Mouse (Mus musculus): ENCODE results near the gene Gdpd1.

Gene Gdpd1

DNA sequence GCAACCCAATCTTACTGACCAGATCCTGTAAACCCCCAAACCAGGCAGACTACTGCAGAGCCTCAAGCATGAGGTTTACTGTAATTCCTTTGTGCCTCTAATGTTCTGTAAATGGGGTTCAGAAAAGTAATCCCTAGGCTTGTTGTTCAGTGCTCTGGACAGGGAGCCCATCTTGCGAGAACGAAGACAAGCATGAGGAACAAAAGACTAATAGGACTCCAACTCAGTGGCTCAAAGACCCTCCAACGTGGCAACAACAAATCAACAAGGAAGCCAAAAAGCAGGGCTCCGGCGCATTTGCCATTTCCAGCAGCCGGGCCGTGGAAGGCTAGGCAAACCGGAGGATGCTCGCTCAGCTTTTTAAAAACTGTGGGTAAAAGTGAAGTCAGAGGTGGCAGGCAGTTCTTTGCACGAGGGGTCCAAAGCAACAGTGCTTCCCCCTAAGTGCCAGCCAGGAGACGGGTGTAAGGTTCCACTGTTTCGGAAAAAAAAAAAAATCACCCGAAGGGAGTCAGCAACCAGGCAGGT is 81.3 kb downstream of the Gdpd1 start:
- no peak for DNase-seq (ENCODE audit: low spot score in 2 of 2)

DNA sequence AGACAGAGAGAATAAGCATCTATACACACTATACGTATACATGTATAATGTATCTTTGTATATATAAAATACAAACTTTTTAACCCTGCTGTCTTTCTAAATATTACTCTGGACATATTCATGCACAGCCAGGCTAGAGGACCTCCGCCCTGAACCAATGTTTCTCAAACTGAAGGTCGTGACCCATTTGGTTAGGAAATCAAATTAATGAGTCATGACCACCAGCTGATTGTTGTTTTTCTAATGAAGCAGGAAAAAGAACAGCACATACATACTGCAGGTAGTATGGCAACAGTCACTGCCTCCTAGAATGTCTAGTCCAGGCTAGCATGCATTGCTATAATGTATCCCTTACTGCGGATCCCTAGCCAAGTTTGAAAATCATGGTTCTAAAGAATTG is 82.6 kb downstream of the Gdpd1 start:
- no peak for DNase-seq (ENCODE audit: low spot score in 2 of 2)

DNA sequence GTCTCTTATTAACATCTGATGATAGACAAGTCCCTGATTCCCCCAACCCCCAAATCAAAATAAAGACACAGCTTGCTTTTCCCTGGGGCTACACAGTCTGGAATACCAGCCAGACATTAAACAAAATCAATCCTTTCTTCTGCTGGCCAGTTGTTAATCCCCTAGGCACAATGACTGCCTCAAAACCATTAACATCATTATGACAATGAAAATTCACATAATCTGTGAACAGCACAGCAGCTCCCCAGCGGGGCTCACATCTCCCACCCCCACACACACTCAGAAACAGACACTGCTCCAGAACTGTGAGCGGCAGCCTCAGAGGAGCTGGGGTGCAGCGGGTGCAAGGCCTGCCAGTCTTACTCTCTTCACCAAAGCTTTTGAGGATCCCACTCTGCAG is 83.6 kb downstream of the Gdpd1 start:
- DNase-seq (ENCODE audit: low spot score in 2 of 2) = no peak

DNA sequence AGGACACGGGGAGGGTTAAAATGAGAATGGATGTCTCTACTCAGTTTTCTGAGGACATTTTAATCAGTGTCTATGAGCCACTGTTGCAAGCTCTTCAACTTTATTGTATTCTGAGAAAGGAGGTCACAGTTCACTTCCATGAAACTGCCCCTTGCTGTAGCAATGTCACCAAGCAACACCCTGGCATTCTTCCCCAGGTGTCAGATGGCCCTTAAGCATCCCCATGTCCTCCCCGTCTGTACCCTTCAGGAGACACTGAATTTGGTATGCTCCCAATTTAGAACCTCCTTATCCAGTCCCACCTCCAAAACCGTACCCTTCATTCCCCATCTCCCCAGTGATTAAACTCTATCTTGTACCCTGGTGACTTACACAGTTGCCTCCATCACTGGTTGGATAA is 88.9 kb downstream of the Gdpd1 start:
- DNase-seq (ENCODE audit: low spot score in 2 of 2) = no peak

Measured in urinary bladder, postnatal 36 days (tissue).